Mouse (Mus musculus) E14TG2a.4 (cell line): ENCODE results near the gene Sh2d7.

ENCODE experiments used
- CTCF ChIP-seq: conservative IDR thresholded peaks from 2 replicates; pipeline ENCODE4 v1.5.1; 2014; ENCODE audit warnings: low read length
- NANOG ChIP-seq: IDR thresholded peaks from 2 replicates; pipeline ENCODE4 v1.6.1; 2014; ENCODE audit warnings: borderline replicate concordance, low read length, mixed read lengths
- POU5F1 ChIP-seq: IDR thresholded peaks from 2 replicates; pipeline ENCODE4 v1.6.1; 2014; ENCODE audit warnings: low read length, borderline replicate concordance

- TF ChIP-seq CTCF (no peak), NANOG (no peak), POU5F1 (no peak)
Observed at GRCm38 (mm10) chr9:54555044-54555443, 16.3 kb downstream of the Sh2d7 start.
